Mouse (Mus musculus) bone marrow, adult 2 months (tissue): Measurements from ENCODE around the gene Cmtm7.

ENCODE experiments used
- CTCF ChIP-seq: fragments of 200-500 bp; IDR thresholded peaks from 2 replicates; pipeline ENCODE4 v1.5.1; 2011; ENCODE audit warnings: low read length, control low read depth; ENCODE audit not compliant: control insufficient read depth, insufficient read depth
- POLR2A ChIP-seq: fragments of 200-500 bp; IDR thresholded peaks from 2 replicates; pipeline ENCODE4 v1.6.1; 2011; ENCODE audit warnings: low read depth, mild to moderate bottlenecking, control low read depth, low read length, borderline replicate concordance; ENCODE audit not compliant: control insufficient read depth

DNA sequence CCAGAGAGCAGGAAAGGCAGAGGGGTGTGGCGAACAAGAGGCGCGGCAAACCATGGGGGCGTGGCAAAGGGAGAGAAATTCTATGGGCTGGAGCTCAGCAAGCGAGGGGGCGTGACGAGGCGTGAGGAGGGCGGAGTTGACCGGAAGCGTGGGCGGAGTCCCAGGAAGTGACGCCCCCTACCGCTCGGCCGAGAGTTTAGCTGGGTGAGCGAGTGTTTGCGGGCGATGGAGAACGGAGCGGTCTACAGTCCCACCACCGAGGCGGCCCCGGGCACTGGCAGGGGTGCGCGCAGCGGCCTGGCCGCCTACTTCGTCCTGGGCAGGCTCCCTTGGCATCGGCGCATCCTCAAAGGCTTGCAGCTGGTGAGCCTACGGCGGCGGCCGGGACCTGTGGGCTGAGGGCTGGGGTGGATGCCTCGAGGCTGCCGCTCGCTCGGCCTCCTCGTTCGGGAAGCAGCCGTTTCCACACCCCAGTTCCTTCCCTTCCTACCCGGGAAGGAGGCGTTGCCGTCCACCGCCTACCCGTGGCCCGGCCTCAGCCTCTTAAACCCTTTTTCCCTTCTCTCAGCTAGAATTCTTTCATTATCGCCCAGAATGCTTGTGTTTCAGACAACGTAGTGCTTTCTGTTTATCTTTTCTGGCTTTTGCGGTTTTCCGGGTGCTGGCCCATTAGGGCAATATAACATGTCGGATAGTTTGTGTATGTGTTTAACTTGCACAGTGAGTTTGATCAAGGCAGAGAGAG is 50.5 kb downstream of the Cmtm7 start, which contains the start of gene Cmtm6:
- TF ChIP-seq CTCF (peak; percentile 62; the same call in 1 of the 2 replicates), POLR2A (peak; percentile 94; the same call in 1 of the 2 replicates)
